Mouse (Mus musculus) embryonic fibroblast, embryonic 13.5 days (primary cell): Measurements from ENCODE around the gene Vps25. TPM values are rescaled to one million over a fixed set of nuclear protein-coding genes. Genes with fewer than 3 reads are reported as not detected.

Source experiments
- H3K27ac ChIP-seq: 2 replicates; pipeline ENCODE4 v1.5.1; 2012; ENCODE audit warnings: low read length, control low read depth, inconsistent platforms; ENCODE audit not compliant: insufficient read depth
- H3K4me1 ChIP-seq: 2 replicates; pipeline ENCODE4 v1.6.1; 2011; ENCODE audit warnings: low read length; ENCODE audit not compliant: control insufficient read depth, insufficient read depth
- H3K4me3 ChIP-seq: 2 replicates; pipeline ENCODE4 v1.5.1; 2011; ENCODE audit warnings: mild to moderate bottlenecking, control low read depth, low read length; ENCODE audit not compliant: insufficient read depth
- CTCF ChIP-seq: IDR thresholded peaks from 2 replicates; pipeline ENCODE4 v1.5.1; 2011; ENCODE audit warnings: mild to moderate bottlenecking, control low read depth, low read length, moderate library complexity, borderline replicate concordance; ENCODE audit not compliant: insufficient read depth
- POLR2A ChIP-seq: IDR thresholded peaks from 2 replicates; pipeline ENCODE4 v1.6.1; 2011; ENCODE audit warnings: low read depth, mild to moderate bottlenecking, control low read depth, low read length, moderate library complexity
- polyA plus RNA-seq: library from polyadenylated mRNA; stranded (reverse); fragments of >200 nt; gene quantifications from 2 replicates; pipeline ENCODE4 v1.2.4, GENCODE M21; 2011; ENCODE audit warnings: low read depth; ENCODE audit not compliant: missing spikeins, insufficient read length

Vps25 gene
- polyA plus RNA-seq, 1 experiment = 99.4 TPM

DNA sequence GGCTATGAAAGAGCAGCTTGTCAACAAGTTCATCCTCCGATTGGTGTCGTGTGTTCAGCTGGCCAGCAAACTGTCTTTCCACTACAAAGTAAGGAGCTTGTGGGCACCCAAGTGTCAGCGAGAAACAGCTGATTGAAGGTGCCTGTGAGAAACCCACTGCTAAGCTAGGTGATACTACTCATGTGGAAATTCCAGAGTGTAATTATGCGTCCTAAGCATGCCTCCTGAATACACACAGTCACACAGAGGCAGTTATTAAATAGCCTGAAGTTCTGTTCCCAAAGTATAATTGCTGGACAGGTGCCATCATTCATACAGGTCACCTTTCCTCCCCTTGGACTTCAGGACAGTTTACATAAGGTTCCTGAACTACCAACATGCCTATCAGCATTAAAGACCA is 30.3 kb downstream of the Vps25 start:
- Histone ChIP-seq H3K27ac (no peak overlapping the region), H3K4me3 (no peak overlapping the region), H3K4me1 (no peaks in the 10 kb centered on the region)
- TF ChIP-seq POLR2A = no peak
- TF ChIP-seq CTCF = no peak

DNA sequence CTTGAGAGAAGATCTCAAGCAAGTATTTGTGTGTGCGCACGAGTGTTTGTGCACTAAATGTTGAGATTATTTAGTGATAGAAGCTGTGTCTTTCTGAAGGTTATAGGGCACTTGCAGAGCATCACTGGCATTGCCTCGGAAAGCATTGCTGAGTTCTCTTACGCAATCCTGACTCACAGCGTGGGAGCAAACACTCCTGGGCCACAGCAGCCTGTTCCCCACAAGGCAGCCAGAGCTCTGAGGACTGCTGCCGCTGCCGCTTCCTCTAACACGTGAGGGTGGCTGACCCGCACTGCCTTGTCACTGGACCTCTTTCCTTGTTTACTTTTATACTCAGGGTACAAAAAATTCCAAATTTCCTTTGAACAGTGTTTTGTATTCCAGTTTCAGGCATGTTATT is 33.8 kb downstream of the Vps25 start:
- H3K4me3 ChIP-seq = no peak overlapping the region
- H3K27ac ChIP-seq = no peak overlapping the region
- H3K4me1 ChIP-seq = no peaks in the 10 kb centered on the region
- TF ChIP-seq CTCF = no peak
- no peak for TF ChIP-seq POLR2A

DNA sequence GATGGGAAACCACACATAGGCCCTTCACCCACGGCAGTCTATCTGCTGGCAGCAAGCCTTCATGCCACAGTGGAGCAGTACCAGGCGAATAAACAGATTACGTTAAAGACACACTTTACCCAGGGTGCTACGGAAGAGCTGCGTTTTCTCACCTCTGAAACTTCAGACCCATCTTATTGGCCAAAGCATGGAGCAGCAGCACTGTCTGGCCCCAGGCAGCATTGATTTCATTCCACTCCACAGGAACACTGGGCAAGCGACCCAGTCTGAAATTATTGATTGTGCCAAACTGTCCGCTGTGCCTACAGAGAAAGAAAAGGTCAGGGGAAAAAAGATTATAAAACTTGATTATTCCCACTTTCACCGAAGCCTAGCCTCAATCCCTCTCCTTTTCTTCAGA is 37.7 kb downstream of the Vps25 start:
- Histone ChIP-seq H3K4me3 (no peak overlapping the region), H3K4me1 (no peaks in the 10 kb centered on the region), H3K27ac (no peak overlapping the region)
- no peak for TF ChIP-seq POLR2A
- TF ChIP-seq CTCF = no peak

DNA sequence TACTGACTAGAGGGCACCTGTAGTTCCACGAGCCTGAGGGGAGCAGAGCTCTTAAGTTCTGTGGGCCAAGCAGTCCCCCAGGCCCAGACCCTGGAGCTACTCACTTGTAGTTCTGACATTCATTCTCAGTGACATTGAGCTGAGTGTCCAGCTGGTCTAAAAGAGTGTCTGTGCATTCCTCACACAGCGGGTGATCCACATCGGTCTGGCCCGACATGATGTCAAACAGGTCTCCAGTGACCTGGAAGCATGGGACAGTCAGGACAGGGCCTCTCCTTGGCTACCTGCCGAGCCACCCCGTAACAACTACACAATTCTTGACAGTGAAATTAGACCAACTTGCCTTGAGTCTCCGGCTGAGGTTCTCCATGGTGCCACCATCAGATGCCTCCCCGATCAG is 41.7 kb downstream of the Vps25 start:
- no peaks in the 10 kb centered on the region for H3K4me1 ChIP-seq
- no peak overlapping the region for H3K27ac ChIP-seq
- no peak overlapping the region for H3K4me3 ChIP-seq
- TF ChIP-seq POLR2A (no peak), CTCF (no peak)

DNA sequence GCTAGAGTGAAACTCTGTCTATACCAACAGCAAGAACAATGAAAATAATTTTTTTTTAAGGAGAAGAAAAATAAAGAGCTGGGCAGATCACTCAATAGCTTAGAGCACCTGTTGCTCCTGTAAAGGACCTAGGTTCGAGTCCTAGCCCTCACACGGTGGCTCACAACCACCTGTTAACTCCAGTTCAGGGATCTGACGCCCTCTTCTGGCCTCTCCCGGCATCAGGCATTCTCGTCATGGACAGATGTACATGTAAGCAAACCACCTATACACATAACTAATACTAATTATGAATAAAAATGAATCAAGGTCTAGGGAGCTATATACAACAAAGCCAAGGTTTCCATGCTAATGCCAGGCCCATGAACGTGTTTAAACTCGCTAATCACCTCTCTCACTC is 47.4 kb downstream of the Vps25 start:
- TF ChIP-seq CTCF (no peak), POLR2A (no peak)
- H3K4me1 ChIP-seq = peaks cover 4% of the 10 kb centered on the region; the same call in 1 of the 2 replicates
- H3K4me3 ChIP-seq = peak overlapping the region; percentile 94
- no peak overlapping the region for H3K27ac ChIP-seq

DNA sequence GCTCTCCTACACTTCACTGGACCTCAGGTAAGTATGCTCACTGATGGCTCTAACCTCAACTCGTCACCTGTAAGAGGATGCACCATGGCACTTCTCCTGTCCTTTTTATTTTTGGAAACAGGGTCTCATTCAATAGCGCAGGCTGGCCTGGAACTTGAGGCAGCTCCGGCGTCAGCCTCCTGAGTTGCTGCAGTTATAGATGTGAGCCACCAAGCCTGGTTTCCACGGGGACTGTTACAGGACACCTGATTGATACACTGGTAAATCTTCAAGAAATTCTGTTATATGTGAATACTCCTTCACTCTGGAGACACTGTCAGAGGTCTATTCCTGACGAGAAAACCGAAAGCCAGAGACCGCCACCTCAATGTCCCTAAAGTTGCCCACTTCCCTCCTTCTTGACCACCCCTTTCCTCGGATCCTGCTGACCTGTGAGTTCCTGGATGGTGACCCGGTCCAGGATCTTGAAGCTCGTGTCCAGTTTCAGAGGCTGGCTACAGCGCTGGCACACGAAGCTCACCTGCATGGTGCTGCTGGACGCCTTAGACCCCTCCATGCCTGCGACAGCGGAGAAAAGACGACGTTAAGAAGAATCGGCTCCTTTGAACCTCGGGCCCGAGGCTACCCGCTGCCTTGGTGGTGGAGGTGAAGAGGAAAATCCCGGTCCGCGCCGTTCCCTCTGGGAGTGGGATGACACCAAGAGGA is 47.9 kb downstream of the Vps25 start:
- TF ChIP-seq POLR2A = no peak
- H3K4me3 ChIP-seq = peak overlapping the region; percentile 94
- peaks cover 4% of the 10 kb centered on the region; the same call in 1 of the 2 replicates for H3K4me1 ChIP-seq
- H3K27ac ChIP-seq = no peak overlapping the region

DNA sequence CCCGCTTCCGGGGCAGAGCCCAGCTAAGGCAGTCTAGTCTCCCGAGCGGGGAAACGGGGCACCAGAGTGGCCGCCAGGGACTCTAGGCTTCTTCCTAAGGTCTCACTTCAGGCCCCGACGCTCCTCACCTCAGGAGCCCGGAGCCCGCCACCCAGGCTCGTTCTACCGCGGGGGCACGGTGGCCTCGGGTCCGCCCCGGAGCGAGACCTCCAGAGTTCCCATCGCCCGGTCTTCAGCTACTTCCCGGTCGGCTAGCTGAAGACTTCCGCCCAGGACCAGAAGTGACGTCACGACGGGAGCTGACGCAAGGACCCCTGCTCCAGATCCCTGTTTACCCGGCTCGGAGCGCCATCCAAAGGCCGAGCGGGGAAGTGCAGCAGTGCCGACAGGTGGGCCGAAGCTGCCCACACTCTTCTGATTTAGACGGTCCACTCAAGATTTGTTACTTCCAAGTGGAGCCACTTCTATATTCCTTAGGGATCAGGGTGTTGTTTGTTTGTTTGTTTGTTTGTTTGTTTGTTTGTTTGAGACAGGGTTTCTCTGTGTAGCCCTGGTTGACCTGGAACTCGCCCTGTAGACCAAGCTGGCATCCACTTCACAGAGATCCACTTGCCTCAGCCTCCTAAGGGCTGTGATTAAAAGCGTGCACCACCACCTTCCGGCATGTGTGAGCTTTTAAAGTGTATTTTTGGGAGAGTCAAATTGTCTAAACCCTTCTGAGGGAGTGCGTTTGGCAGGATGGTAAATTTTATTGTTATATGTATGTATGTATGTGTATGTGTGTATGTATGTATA is 48.7 kb downstream of the Vps25 start, which contains the start of gene Becn1:
TSS of gene Becn1 (minus strand) at position 283 of the 795 bp plus-strand sequence.
- peak within 1 kb of the TSS; percentile 94 for H3K4me3 ChIP-seq
- peaks cover 4% of the 10 kb centered on the region; the same call in 1 of the 2 replicates for H3K4me1 ChIP-seq
- no peak within 1 kb of the TSS for H3K27ac ChIP-seq
- peak; percentile 82 for TF ChIP-seq CTCF
- TF ChIP-seq POLR2A = peak; percentile 71

DNA sequence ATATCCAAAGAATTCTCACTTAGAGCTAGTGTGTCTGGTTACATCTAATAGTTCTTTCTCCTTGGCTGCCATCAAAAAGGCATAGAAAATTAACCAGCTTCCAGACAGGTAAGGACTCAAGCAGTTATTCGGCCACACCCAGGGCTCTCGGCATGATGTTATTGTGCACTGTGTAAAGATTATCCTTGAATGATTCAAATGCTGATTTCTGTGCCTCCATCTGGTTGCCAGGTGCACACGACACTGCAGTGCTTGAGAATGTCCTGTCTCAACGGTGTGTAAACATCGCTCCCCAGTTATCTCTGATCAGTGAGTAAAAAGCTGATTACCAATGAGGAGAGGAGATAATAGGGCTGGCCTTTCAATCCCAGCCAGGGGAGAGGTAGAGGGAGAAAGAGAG is 54.2 kb downstream of the Vps25 start:
- H3K4me3 ChIP-seq = no peak overlapping the region
- TF ChIP-seq CTCF = no peak
- H3K4me1 ChIP-seq = no peaks in the 10 kb centered on the region
- no peak overlapping the region for H3K27ac ChIP-seq

Other genes with a start within 250 kb of the Vps25 start
- 43.7 and 50.7 TPM in 2 replicates for gene Atp6v0a1, start 244.3 kb upstream of the Vps25 start, polyA plus RNA-seq
- 21.8 and 24.9 TPM in 2 replicates for gene Naglu, start 183.7 kb upstream of the Vps25 start, polyA plus RNA-seq
- 1.2 and 5.2 TPM in 2 replicates for gene Hsd17b1, start 175.3 kb upstream of the Vps25 start, polyA plus RNA-seq
- 14.9 and 15.0 TPM in 2 replicates for gene Coasy, start 171.1 kb upstream of the Vps25 start, polyA plus RNA-seq
- 29.9 and 30.1 TPM in 2 replicates for gene Mlx, start 166.4 kb upstream of the Vps25 start, polyA plus RNA-seq
- gene Psmc3ip, start 158.3 kb upstream of the Vps25 start, polyA plus RNA-seq = 10.3 and 12.9 TPM in 2 replicates
- gene Retreg3, start 133.8 kb upstream of the Vps25 start, polyA plus RNA-seq = 29.8 and 34.1 TPM in 2 replicates
- gene Tubg1, start 133.8 kb upstream of the Vps25 start, polyA plus RNA-seq = 34.8 and 36.2 TPM in 2 replicates
- gene Tubg2, start 97.8 kb upstream of the Vps25 start, polyA plus RNA-seq = 5.5 and 6.1 TPM in 2 replicates
- 3.0 TPM in 2 replicates for gene Cntnap1, start 83.2 kb upstream of the Vps25 start, polyA plus RNA-seq
- 7.1 and 11.5 TPM in 2 replicates for gene Plekhh3, start 82.4 kb upstream of the Vps25 start, polyA plus RNA-seq
- not detected in 2 replicates for gene Ccr10, start 78.3 kb upstream of the Vps25 start, polyA plus RNA-seq
- gene Ezh1, start 27.2 kb upstream of the Vps25 start, polyA plus RNA-seq = 13.9 and 14.4 TPM in 2 replicates
- 2.3 and 2.7 TPM in 2 replicates for gene Ramp2, start 7.7 kb upstream of the Vps25 start, polyA plus RNA-seq
- gene Wnk4, start 6.9 kb downstream of the Vps25 start, polyA plus RNA-seq = 1.8 and 2.0 TPM in 2 replicates
- gene Cntd1, start 25.3 kb downstream of the Vps25 start, polyA plus RNA-seq = 0.87 and 1.0 TPM in 2 replicates
- 77.1 and 78.8 TPM in 2 replicates for gene Coa3, start 25.4 kb downstream of the Vps25 start, polyA plus RNA-seq
- gene Becn1, start 48.6 kb downstream of the Vps25 start, polyA plus RNA-seq = 77.3 and 86.3 TPM in 2 replicates
- 127 and 143 TPM in 2 replicates for gene Psme3, start 62.5 kb downstream of the Vps25 start, polyA plus RNA-seq
- 1.3 and 1.7 TPM in 2 replicates for gene Aoc2, start 71.4 kb downstream of the Vps25 start, polyA plus RNA-seq
- gene Aoc3, start 76.9 kb downstream of the Vps25 start, polyA plus RNA-seq = 2.7 and 4.2 TPM in 2 replicates
- not detected in 2 replicates for gene G6pc, start 113.9 kb downstream of the Vps25 start, polyA plus RNA-seq
- 4.4 and 11.3 TPM in 2 replicates for gene Aarsd1, start 163.9 kb downstream of the Vps25 start, polyA plus RNA-seq
- gene Gm27029, start 171.1 kb downstream of the Vps25 start, polyA plus RNA-seq = 12.6 and 14.7 TPM in 2 replicates
- gene Rundc1, start 171.4 kb downstream of the Vps25 start, polyA plus RNA-seq = 8.0 and 10.1 TPM in 2 replicates
- gene Ptges3l, start 171.6 kb downstream of the Vps25 start, polyA plus RNA-seq = 14.6 and 27.7 TPM in 2 replicates
- 668 and 702 TPM in 2 replicates for gene Rpl27, start 188.6 kb downstream of the Vps25 start, polyA plus RNA-seq
- gene Ifi35, start 194.7 kb downstream of the Vps25 start, polyA plus RNA-seq = 24.3 and 24.7 TPM in 2 replicates
- gene Rnd2, start 211.3 kb downstream of the Vps25 start, polyA plus RNA-seq = 9.5 and 11.2 TPM in 2 replicates
- 218 and 264 TPM in 2 replicates for gene Vat1, start 212.5 kb downstream of the Vps25 start, polyA plus RNA-seq